Mouse (Mus musculus) heart, adult 2 months (tissue): Measurements from ENCODE around the gene Fam53b.

Source experiments
- CTCF ChIP-seq: fragments of 200-600 bp; IDR thresholded peaks from 2 replicates; pipeline ENCODE4 v1.8.1; 2022; ENCODE audit warnings: antibody characterized with exemption, mild to moderate bottlenecking, moderate library complexity
- EP300 ChIP-seq: fragments of 200-500 bp; IDR thresholded peaks from 2 replicates; pipeline ENCODE4 v1.6.1; 2011; ENCODE audit warnings: low read depth, low read length, control low read depth; ENCODE audit not compliant: insufficient read depth

DNA sequence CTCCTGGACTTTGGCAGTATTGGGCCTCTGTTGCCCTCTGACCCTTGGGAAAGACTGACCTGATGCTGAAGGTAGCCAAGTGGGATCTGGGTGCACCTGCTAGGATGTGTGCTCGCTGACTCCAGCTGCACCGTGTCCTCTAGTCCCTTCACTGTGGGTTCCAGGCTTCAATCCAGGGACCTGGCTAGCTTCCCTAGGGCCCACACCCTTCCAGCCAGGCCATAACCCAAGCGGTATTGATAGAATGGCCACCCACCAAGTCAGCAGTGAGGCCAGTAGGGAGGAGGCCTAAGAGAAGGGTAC, 142.9 kb downstream of the Fam53b start:
- TF ChIP-seq CTCF: 0 out of 2 replicates have a peak, but pooled peaks have one; percentile 8
- TF ChIP-seq EP300: 0 out of 2 replicates have a peak, but pooled peaks have one; percentile 43
